ENCODE assay signal across 31 mouse cellular contexts in the genomic region with DNA sequence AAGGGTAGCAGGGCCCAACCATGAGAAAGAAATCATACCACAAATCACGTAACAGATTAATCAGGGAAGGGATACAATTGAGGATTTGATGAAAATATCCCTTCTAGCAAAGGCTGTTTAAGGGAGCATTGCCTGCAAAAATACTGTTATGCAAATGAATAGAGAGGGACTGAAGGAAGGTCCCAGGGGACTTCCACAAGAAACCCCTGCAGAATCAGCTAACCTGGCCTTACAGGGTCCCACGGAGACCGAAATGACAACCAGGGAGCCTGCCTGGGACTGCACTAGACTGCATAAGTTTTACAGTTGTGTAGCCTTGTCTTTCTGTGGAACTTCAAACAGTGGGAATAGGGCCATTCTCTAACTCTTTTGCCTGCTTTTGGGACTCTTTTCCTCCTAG.
"Had no signal": no experiment of that assay in that cellular context is flagged by ENCODE, and none has a peak within 500 bp of the region (broad histone marks: within the 10 kb centered on the region; RNA-seq: fewer than 3 reads in every experiment).

No protein-coding gene starts in this region.

- H3K4me1 ChIP-seq: limb, embryonic 10.5 days; limb, embryonic 12.5 days; limb, embryonic 13.5 days; limb, embryonic 15.5 days; liver, embryonic 12.5 days; liver, embryonic 15.5 days; lung, embryonic 15.5 days; midbrain, embryonic 12.5 days; midbrain, embryonic 15.5 days had no signal

- H3K9ac ChIP-seq: limb, embryonic 12.5 days; limb, embryonic 13.5 days; limb, embryonic 15.5 days; liver, embryonic 12.5 days; liver, embryonic 13.5 days; liver, embryonic 14.5 days; liver, embryonic 15.5 days; liver, postnatal 0 days; lung, embryonic 14.5 days; lung, embryonic 15.5 days; midbrain, embryonic 12.5 days; midbrain, embryonic 13.5 days; midbrain, embryonic 15.5 days had no signal

- H3K9me3 ChIP-seq: limb, embryonic 10.5 days; limb, embryonic 12.5 days; limb, embryonic 13.5 days; limb, embryonic 15.5 days; liver, embryonic 12.5 days; liver, embryonic 13.5 days; liver, embryonic 15.5 days; lung, embryonic 15.5 days; megakaryocyte, embryonic 14.5 days; midbrain, embryonic 10.5 days; midbrain, embryonic 12.5 days; midbrain, embryonic 13.5 days; midbrain, embryonic 15.5 days had no signal

- H3K4me3 ChIP-seq: limb, embryonic 10.5 days; limb, embryonic 12.5 days; limb, embryonic 13.5 days; limb, embryonic 15.5 days; liver, embryonic 12.5 days; liver, embryonic 13.5 days; liver, embryonic 15.5 days; lung, embryonic 15.5 days; megakaryocyte, embryonic 14.5 days; midbrain, embryonic 10.5 days; midbrain, embryonic 12.5 days; midbrain, embryonic 13.5 days; midbrain, embryonic 15.5 days; myocyte had no signal

- H3K36me3 ChIP-seq: limb, embryonic 10.5 days; limb, embryonic 12.5 days; limb, embryonic 13.5 days; limb, embryonic 15.5 days; liver, embryonic 12.5 days; liver, embryonic 13.5 days; liver, embryonic 15.5 days; lung, embryonic 15.5 days; midbrain, embryonic 10.5 days; midbrain, embryonic 12.5 days; midbrain, embryonic 13.5 days; midbrain, embryonic 15.5 days had no signal

- H3K4me2 ChIP-seq: limb, embryonic 12.5 days; limb, embryonic 13.5 days; limb, embryonic 15.5 days; liver, embryonic 11.5 days; liver, embryonic 12.5 days; liver, embryonic 13.5 days; liver, embryonic 15.5 days; lung, embryonic 14.5 days; lung, embryonic 15.5 days; midbrain, embryonic 11.5 days; midbrain, embryonic 12.5 days; midbrain, embryonic 13.5 days; midbrain, embryonic 15.5 days had no signal

- H3K27ac ChIP-seq: limb, embryonic 10.5 days; limb, embryonic 12.5 days; limb, embryonic 13.5 days; limb, embryonic 15.5 days; liver, embryonic 12.5 days; liver, embryonic 13.5 days; liver, embryonic 14.5 days; liver, embryonic 15.5 days; lung, embryonic 15.5 days; macrophage; midbrain, embryonic 10.5 days; midbrain, embryonic 12.5 days; midbrain, embryonic 13.5 days; midbrain, embryonic 15.5 days had no signal

- H3K27me3 ChIP-seq: limb, embryonic 12.5 days; limb, embryonic 13.5 days; limb, embryonic 15.5 days; liver, embryonic 12.5 days; liver, embryonic 13.5 days; liver, embryonic 15.5 days; lung, embryonic 15.5 days; megakaryocyte, embryonic 14.5 days; midbrain, embryonic 12.5 days; midbrain, embryonic 13.5 days; midbrain, embryonic 15.5 days had no signal

- ATAC-seq: liver, embryonic 12.5 days; liver, postnatal 0 days; lung, postnatal 0 days; midbrain, embryonic 13.5 days; midbrain, embryonic 15.5 days; midbrain, embryonic 16.5 days had no signal

- DNase-seq: left cerebral cortex, postnatal 4 days; liver; liver, embryonic 13.5 days; liver, postnatal 0 days; lung, adult 18-20 months; lung, adult 2 months; lung, embryonic 14.5 days; lung, postnatal 10 days; lung, postnatal 14 days; lung, postnatal 36 days; lung, postnatal 4 days; midbrain, embryonic 14.5 days had no signal
